Mouse (Mus musculus) brain, embryonic 14.5 days (tissue): ENCODE measurements at regions not wholly inside any gene's neighbourhood (a gene's known extent, or its start where the extent isn't known, plus 50 kb on each side); places are given as distances from the start of the nearest gene placed in this dataset.

ENCODE experiments used
- CTCF ChIP-seq: fragments of 200-500 bp; IDR thresholded peaks from 2 replicates; pipeline ENCODE4 v1.5.1; 2012; ENCODE audit warnings: inconsistent platforms, mild to moderate bottlenecking, moderate library complexity, borderline replicate concordance; ENCODE audit not compliant: insufficient read depth, insufficient read length; ENCODE audit errors: extremely low read depth
- POLR2A ChIP-seq: fragments of 200-500 bp; IDR thresholded peaks from 2 replicates; pipeline ENCODE4 v1.6.1; 2012; ENCODE audit warnings: mild to moderate bottlenecking, inconsistent platforms, borderline replicate concordance; ENCODE audit not compliant: poor library complexity, insufficient read depth, insufficient read length, severe bottlenecking; ENCODE audit errors: extremely low read depth

DNA sequence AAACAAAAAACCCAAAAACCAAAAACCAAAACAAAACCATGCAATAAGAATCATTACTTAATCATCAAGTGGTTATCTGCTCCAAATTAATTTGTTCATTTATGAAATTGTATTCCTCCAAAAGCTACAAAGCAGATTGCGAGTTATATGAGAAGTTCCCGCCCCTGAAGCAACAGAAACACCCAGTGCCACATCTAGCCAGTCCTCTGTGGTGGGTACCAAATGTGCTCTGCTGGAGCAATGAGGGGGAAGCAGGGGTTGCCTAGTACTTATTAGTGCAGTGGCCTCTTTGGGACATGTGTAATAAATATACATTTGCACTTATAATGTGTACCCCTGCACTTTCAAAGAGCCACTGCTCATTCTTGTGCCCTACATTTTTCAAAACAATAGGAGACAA, 419.9 kb upstream of the Atp11b start:
- no peak for TF ChIP-seq CTCF
- TF ChIP-seq POLR2A = no peak
